Mouse (Mus musculus) liver, embryonic 15.5 days (tissue): ENCODE results near the gene Catsper4. TPM values are rescaled to one million over a fixed set of nuclear protein-coding genes. Genes with fewer than 3 reads are reported as not detected.

Source experiments
- ATAC-seq: fragments of 200-750 bp; cut with Nextera tagmentation; 2 replicates; pipeline ENCODE4 v1.8.0; 2017; ENCODE audit warnings: moderate number of reproducible peaks, mild to moderate bottlenecking, moderate library complexity; ENCODE audit not compliant: insufficient read depth
- H3K27ac ChIP-seq: fragments of 300-500 bp; sonication (generic); replicated peaks from 2 replicates; pipeline ENCODE4 v1.5.1; 2015; ENCODE audit warnings: mild to moderate bottlenecking, inconsistent platforms
- H3K27me3 ChIP-seq: fragments of 300-500 bp; sonication (generic); 2 replicates; pipeline ENCODE4 v1.6.1; 2015; ENCODE audit warnings: mild to moderate bottlenecking, inconsistent platforms
- H3K36me3 ChIP-seq: fragments of 300-500 bp; sonication (generic); replicated peaks from 2 replicates; pipeline ENCODE4 v1.6.1; 2015; ENCODE audit warnings: moderate library complexity, mild to moderate bottlenecking, inconsistent platforms
- H3K4me1 ChIP-seq: fragments of 300-500 bp; sonication (generic); replicated peaks from 2 replicates; pipeline ENCODE4 v1.6.1; 2015; ENCODE audit warnings: inconsistent platforms
- H3K4me2 ChIP-seq: fragments of 300-500 bp; sonication (generic); 2 replicates; pipeline ENCODE4 v1.6.1; 2015; ENCODE audit warnings: moderate library complexity, mild to moderate bottlenecking, inconsistent platforms
- H3K4me3 ChIP-seq: fragments of 300-500 bp; sonication (generic); replicated peaks from 2 replicates; pipeline ENCODE4 v1.5.1; 2015; ENCODE audit warnings: mild to moderate bottlenecking, inconsistent platforms
- H3K9ac ChIP-seq: fragments of 300-500 bp; sonication (generic); 2 replicates; pipeline ENCODE4 v1.6.1; 2015; ENCODE audit warnings: moderate library complexity, mild to moderate bottlenecking, inconsistent platforms
- H3K9me3 ChIP-seq: fragments of 300-500 bp; sonication (generic); replicated peaks from 2 replicates; pipeline ENCODE4 v1.6.1; 2016; ENCODE audit warnings: inconsistent platforms
- WGBS: fragments of 180-500 bp; shearing (Covaris S2); methylation state at CpG from one replicate; pipeline ENCODE4 v1.1.7; 2015; ENCODE audit warnings: mixed read lengths; ENCODE audit not compliant: insufficient replicate concordance; 5-methylcytosine and 5-hydroxymethylcytosine counted together
- polyA plus RNA-seq: library from polyadenylated mRNA; unstranded; fragments of >200 nt; fragmentation: Nextera tagmentation; extraction: Ambion mirVana; gene quantifications from 2 replicates; pipeline ENCODE4 v1.2.1, GENCODE M21; 2015

Catsper4 gene
- polyA plus RNA-seq, 1 experiment from 2014 or later = not detected

DNA sequence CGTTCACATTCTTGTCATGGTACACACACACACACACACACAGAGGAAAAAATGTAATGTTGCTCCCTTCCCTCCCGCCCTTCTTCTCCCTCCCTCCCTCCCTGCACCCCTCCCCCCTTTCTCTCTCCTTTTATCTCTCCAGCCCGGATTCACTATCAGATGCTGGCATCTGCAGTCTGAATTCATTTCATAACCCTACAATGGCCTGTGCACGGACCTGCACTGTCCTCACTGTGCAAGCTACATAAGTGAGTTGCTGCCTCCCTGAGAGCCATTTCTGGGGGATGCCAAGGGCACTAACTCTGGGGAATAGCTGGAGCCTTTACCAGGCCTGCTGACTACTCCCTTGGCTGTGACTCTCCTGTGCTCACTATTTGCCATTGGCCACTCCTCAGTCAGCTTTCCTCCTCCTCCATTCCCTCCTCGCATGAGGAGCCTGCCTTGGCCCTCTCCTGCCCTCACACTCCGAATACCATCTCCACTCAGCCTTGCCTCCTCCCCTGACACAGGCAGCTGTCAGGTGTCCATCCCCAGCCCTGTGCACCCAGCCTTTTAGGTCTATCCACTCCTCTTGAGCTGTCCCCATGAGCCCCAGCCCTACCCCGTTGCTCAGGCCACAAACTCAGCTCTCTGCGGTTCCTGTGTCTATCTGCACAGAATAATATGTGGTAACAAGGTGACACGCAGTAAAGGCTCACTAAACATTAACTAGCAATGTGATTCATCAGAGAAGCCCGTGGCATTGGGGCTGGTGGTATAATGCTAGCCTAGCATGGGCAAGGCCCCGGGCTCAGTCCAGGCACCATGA is 4.2 kb downstream of the Catsper4 start:
- Histone ChIP-seq H3K36me3 (no peaks in the 10 kb centered on the region), H3K9me3 (no peaks in the 10 kb centered on the region), H3K9ac (no peak overlapping the region), H3K27me3 (no peaks in the 10 kb centered on the region), H3K4me1 (peaks cover 5% of the 10 kb centered on the region), H3K27ac (no peak overlapping the region), H3K4me3 (no peak overlapping the region), H3K4me2 (no peak overlapping the region)
- no peak for ATAC-seq
- 43% methylated on average over 11 of the region's 11 CpGs for WGBS

DNA sequence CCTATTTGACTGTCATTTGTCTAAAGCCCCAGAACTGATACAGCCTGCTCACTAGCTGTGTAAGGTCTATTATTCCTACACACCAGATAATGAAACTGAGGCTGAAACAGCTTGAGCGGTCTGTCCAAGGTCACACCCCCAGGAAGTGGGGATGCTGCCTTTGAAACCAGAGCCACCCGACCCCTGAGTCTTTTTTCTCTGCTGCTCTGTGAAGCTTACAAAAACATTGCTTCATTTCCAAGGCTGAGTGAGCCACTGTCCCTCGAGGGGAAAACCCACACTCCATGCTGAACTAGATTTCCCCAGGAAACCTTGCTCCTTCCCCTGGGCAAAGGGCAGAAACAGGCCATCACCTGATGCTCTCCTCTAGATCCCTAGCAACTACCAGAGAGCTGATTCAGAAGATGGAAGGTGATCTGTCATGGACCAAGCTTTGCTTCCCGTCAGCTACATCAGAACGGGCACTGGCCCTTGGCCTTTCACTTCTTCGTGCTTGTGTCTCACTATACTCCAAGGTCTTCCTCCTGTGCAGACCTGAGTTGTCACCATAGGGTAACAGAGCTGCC is 20.6 kb downstream of the Catsper4 start:
- no peak overlapping the region for H3K4me2 ChIP-seq

DNA sequence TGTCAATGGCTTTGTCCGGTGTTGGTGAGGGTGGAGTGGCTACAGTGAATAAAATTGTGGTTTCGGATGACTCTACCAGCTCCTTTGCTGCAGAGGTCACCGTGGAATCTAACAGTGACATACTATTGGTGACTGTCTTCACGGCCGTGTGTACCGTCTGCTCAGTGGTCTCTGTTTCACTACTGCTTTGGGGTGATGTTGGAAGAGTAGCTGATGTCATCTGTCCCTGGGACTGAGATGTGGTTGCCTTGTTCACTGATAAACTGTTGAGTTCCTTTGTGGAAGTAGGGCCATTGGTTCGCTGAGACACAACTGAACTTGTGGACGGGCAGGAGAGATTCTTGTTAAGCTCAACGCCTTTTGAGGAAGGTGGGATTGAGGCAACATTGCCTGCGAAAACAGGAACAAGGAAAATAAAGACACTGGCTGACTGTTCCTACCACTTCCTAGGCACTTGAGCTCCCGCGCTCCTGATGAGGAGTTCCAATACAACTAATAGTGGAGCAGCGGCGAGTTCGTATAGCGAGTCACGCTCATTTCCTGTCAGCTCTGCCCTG is 23.8 kb downstream of the Catsper4 start:
- no peak for ATAC-seq
- no peak overlapping the region for H3K9ac ChIP-seq
- H3K36me3 ChIP-seq = no peaks in the 10 kb centered on the region
- no peak overlapping the region for H3K4me2 ChIP-seq
- no peak overlapping the region for H3K4me3 ChIP-seq
- WGBS = 53% methylated on average over 17 of the region's 17 CpGs
- H3K9me3 ChIP-seq = no peaks in the 10 kb centered on the region
- no peak overlapping the region for H3K27ac ChIP-seq
- H3K4me1 ChIP-seq = no peaks in the 10 kb centered on the region; the same call in 1 of the 2 replicates
- no peaks in the 10 kb centered on the region for H3K27me3 ChIP-seq

More for the DNA sequence above, 20.6 kb downstream of the Catsper4 start:
- 47% methylated on average over 6 of the region's 6 CpGs for WGBS
- Histone ChIP-seq H3K4me3 (no peak overlapping the region), H3K9me3 (no peaks in the 10 kb centered on the region), H3K36me3 (no peaks in the 10 kb centered on the region), H3K9ac (no peak overlapping the region), H3K27ac (no peak overlapping the region), H3K27me3 (peaks cover 5% of the 10 kb centered on the region; the same call in 1 of the 2 replicates), H3K4me1 (no peaks in the 10 kb centered on the region; the same call in 1 of the 2 replicates)
- ATAC-seq = no peak

DNA sequence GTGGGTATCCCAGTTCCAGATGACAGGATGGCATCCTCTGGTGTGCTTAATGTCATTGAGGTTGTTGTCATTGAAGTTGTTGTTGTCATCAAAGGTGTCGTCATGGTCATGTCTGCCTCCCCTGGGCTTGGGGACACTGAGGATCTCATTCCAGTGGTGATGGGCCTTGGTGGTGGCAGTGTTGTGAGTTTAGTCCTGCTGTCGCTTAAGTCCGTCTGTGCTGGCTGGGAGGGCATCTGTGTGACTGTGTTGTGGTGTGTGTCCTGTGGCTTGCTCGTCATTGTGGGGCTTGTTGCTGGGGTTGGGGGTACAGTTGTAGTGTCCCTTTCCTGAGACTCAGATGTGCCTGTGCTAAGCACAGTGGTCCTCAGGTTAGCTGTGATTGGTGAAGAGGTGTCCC is 24.3 kb downstream of the Catsper4 start, which contains the start of gene Gm7534:
Gene Gm7534 (minus strand): TSS at position 101 of the 400 bp plus-strand sequence.
- H3K27ac ChIP-seq = no peak within 1 kb of the TSS
- H3K4me3 ChIP-seq = no peak within 1 kb of the TSS
- no peak within 1 kb of the TSS for H3K9ac ChIP-seq
- H3K4me2 ChIP-seq = no peak within 1 kb of the TSS
- H3K4me1 ChIP-seq = no peaks in the 10 kb centered on the region; the same call in 1 of the 2 replicates
- 67% methylated on average over 4 of the region's 4 CpGs for WGBS
- H3K27me3 ChIP-seq = no peaks in the 10 kb centered on the region
- no peaks in the 10 kb centered on the region for H3K36me3 ChIP-seq
- ATAC-seq = no peak
- no peaks in the 10 kb centered on the region for H3K9me3 ChIP-seq

DNA sequence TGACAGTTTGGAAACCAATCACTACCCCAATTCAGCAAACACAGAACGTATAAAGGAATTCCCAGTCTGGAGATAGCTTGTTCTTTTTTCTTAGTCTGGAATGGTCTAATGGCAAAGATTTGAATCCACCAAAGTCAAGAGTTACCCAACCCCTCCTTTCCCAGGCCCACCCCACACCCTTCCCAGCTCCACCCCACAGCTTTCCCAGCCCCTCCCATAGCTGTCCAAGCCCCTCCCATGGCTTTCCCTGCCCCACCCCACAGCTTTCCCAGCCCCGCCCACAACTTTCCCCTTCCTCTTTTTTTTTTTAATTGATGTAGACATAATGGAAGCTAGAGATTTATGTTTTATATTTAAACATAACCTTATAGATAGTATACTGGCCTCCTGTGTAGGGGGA is 27.8 kb downstream of the Catsper4 start:
- no peak for ATAC-seq
- 57% methylated on average over 2 of the region's 2 CpGs for WGBS
- Histone ChIP-seq H3K4me2 (no peak overlapping the region), H3K4me3 (no peak overlapping the region), H3K9ac (no peak overlapping the region), H3K27me3 (no peaks in the 10 kb centered on the region), H3K36me3 (no peaks in the 10 kb centered on the region), H3K27ac (no peak overlapping the region), H3K4me1 (no peaks in the 10 kb centered on the region), H3K9me3 (no peaks in the 10 kb centered on the region)

DNA sequence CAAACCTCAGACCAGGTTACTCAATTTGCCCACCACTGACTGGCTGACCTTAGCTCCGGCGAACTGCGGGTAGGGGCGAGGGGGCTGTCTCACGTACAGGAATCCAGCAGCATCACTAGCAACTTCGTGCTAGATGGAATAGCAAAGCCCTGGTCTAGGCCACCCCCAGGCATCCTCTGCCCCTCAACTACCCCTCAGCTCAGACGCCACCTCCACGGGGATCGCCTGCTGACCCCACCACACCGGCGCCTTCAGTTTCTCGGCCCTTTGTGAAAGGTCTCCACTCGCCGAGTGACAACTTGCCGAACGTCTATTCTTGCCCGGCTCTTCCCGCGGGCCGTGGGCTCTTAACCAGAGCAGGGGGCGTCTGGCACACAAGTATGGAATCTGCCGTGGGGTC is 40.9 kb downstream of the Catsper4 start:
- H3K36me3 ChIP-seq = peaks cover 11% of the 10 kb centered on the region; the same call in 1 of the 2 replicates
- peaks cover 49% of the 10 kb centered on the region for H3K4me1 ChIP-seq
- no peak for ATAC-seq
- H3K4me2 ChIP-seq = peak overlapping the region; percentile 89
- H3K4me3 ChIP-seq = peak overlapping the region; percentile 77
- H3K27ac ChIP-seq = peak overlapping the region; percentile 87
- peak overlapping the region; percentile 89 for H3K9ac ChIP-seq
- no peaks in the 10 kb centered on the region; the same call in 1 of the 2 replicates for H3K9me3 ChIP-seq
- 1% methylated on average over 22 of the region's 22 CpGs for WGBS
- H3K27me3 ChIP-seq = peaks cover 4% of the 10 kb centered on the region; the same call in 1 of the 2 replicates

DNA sequence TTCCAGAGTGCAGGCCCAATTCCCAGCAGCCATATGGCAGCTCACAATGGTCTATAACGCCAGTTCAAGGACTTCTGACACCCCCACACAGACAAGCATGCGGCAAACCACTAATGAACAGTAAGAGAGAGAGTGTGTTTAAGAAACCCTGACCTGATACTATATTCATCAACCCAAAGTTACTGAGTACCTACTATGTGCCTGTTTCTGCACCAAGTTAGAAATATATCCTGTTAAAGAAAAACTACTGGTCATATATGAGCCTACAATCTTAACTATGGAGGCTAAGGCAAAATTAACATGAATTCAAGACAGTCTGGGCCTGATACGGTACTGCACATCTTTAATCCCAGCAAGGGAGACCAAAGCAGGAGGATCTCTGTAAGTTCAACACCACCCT is 41.6 kb downstream of the Catsper4 start:
- no peak for ATAC-seq
- Histone ChIP-seq H3K4me2 (peak overlapping the region; percentile 89), H3K4me1 (peaks cover 56% of the 10 kb centered on the region), H3K36me3 (peaks cover 15% of the 10 kb centered on the region; the same call in 1 of the 2 replicates), H3K9me3 (no peaks in the 10 kb centered on the region), H3K4me3 (peak overlapping the region; percentile 77), H3K27ac (peak overlapping the region; percentile 87), H3K9ac (peak overlapping the region; percentile 89), H3K27me3 (no peaks in the 10 kb centered on the region)
- 79% methylated on average over 3 of the region's 3 CpGs for WGBS

DNA sequence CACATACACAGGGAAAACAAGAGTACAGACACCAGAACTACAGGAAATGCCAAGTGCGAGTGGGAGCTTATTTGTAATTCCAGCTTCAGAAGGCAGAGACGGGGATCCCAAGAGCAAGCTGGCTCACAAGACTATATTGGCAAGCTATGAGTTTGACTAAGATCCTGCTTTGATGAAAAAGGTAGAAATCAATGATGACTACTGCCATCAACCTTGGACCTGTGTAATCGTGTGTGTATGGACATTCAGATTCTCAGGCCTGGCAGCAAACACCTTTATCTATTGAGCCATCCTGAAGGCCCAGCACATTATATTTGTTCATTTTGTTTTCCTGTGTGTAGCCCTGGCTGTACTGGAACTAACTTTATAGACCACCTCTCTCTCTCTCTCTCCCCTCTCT is 43.5 kb downstream of the Catsper4 start:
- Histone ChIP-seq H3K4me1 (peaks cover 72% of the 10 kb centered on the region), H3K27ac (peak overlapping the region; percentile 53; the same call in 1 of the 2 replicates), H3K9ac (no peak overlapping the region), H3K36me3 (peaks cover 18% of the 10 kb centered on the region; the same call in 1 of the 2 replicates), H3K27me3 (no peaks in the 10 kb centered on the region), H3K9me3 (no peaks in the 10 kb centered on the region), H3K4me2 (no peak overlapping the region), H3K4me3 (no peak overlapping the region)
- ATAC-seq = no peak
- WGBS = 75% methylated on average over 3 of the region's 3 CpGs

DNA sequence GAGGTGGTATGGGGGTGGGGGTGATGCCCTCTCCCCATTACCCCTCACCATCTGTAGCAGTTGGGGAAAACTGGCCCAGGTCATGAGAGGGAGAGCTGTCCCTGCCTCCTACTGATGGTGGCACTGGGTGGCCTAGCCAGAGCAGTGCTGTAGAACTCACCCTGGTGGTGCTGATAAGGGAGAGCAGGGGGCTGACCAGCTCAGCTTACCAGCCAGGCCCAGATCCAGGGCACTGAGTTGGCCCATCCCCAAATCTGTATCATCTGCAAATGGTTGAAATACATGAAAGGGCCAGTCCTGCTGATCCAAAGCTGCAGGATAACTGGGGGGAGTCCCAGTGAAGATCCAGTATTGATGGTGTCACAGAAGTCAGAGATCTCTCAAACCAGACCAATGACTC is 45.4 kb downstream of the Catsper4 start:
- H3K27me3 ChIP-seq = no peaks in the 10 kb centered on the region
- peak overlapping the region; percentile 83 for H3K27ac ChIP-seq
- H3K9me3 ChIP-seq = no peaks in the 10 kb centered on the region
- H3K4me1 ChIP-seq = peaks cover 74% of the 10 kb centered on the region
- peaks cover 18% of the 10 kb centered on the region; the same call in 1 of the 2 replicates for H3K36me3 ChIP-seq
- 0 out of 2 replicates have a peak overlapping the region, but pooled peaks have one; percentile 24 for H3K4me3 ChIP-seq
- peak overlapping the region; percentile 57 for H3K4me2 ChIP-seq
- peak; percentile 78 for ATAC-seq
- peak overlapping the region; percentile 46 for H3K9ac ChIP-seq

DNA sequence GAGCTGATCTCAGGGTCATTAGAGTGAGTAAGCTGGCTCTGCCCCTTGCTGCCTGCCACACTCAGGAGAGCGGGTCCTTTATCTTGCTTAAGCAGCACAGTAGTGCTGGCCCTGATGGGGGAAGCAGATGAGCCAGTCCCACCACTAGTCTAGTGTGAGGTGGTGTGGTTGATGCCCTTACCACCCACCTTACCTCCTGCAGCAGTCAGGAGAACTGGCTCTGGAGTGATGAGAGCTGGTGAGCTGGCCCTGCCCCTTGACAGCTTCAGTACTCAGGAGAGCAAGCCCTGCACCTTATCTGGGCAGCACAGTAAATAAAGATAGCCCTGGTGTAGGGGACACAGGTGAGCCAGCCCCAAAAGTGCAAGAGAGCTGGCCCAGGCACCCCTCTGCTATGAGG is 46.1 kb downstream of the Catsper4 start:
- peak overlapping the region; percentile 24 for H3K4me3 ChIP-seq
- peak overlapping the region; percentile 46 for H3K9ac ChIP-seq

DNA sequence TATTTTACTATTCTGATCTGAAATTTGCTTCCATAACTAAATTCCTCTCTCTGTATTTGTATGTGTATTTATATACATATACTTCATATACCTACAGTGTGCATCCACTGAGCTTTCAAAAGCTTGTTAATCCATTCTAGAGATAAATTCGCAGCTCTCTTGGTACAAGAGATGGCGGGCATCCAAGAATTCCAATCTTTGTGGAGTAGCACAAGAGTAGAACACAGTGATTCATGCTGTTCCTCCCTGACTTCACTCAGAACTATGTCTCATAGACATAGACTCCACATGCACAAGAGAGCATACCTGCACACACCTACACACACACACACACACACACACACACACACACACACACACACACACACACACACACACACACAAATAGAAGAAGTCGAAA is 54.8 kb downstream of the Catsper4 start:
- Histone ChIP-seq H3K27ac (no peak overlapping the region), H3K4me1 (peaks cover 1% of the 10 kb centered on the region), H3K36me3 (peaks cover 49% of the 10 kb centered on the region), H3K4me2 (no peak overlapping the region), H3K9ac (no peak overlapping the region), H3K27me3 (no peaks in the 10 kb centered on the region), H3K4me3 (no peak overlapping the region), H3K9me3 (no peaks in the 10 kb centered on the region)
- 68% methylated on average over 3 of the region's 3 CpGs for WGBS
- ATAC-seq = no peak

More for the DNA sequence above, 46.1 kb downstream of the Catsper4 start:
- Histone ChIP-seq H3K27ac (peak overlapping the region; percentile 83), H3K9me3 (no peaks in the 10 kb centered on the region), H3K4me2 (peak overlapping the region; percentile 57), H3K36me3 (peaks cover 24% of the 10 kb centered on the region; the same call in 1 of the 2 replicates), H3K4me1 (peaks cover 73% of the 10 kb centered on the region), H3K27me3 (no peaks in the 10 kb centered on the region)
- WGBS = 26% methylated on average over 1 of the region's 1 CpGs
- ATAC-seq = peak; percentile 78
